ENCODE assay signal across 12 mouse cellular contexts in the genomic region with DNA sequence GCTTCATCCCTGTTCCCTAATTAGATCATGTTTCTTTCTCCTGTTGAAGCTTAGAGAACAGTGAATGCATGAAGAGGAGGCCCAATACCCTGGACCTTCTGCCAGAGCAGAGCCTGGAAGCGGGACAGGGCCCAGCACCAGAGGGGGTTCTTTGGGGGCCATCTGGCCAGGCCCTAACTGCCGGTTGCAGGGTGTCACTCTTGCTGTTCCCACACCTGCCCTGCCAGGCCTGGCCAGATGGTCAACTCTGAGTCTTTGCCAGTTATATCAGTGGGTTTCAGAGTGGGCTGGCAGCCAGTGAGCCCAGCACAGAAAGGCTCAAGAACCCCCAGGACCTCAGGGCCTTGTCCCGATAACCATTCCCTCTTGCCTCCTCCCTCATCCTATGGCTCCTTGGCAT. TPM values are rescaled to one million over a fixed set of nuclear protein-coding genes. Genes with fewer than 3 reads are reported as not detected.
A peak's percentile ranks its signal among the peaks of the same experiment; 100 is the strongest.
DNase-seq lines count a peak whose midpoint lies in the region; ATAC-seq and TF ChIP-seq lines count a peak whose summit lies in the region.
"Had no signal": no experiment of that assay in that cellular context is flagged by ENCODE, and none has a peak within 500 bp of the region (broad histone marks: within the 10 kb centered on the region; RNA-seq: fewer than 3 reads in every experiment).

No protein-coding gene starts in this region.

- TF ChIP-seq CTCF in E14TG2a.4 (conservative IDR thresholded peaks at IDR 0.05; ENCODE audit: low read length) = no peak

- peak overlapping the region; percentile 37; the same call in 1 of the 2 replicates for H3K9ac ChIP-seq in forebrain, embryonic 13.5 days

- peak overlapping the region; percentile 88 for H3K4me2 ChIP-seq in forebrain, embryonic 13.5 days

- peaks cover 34% of the 10 kb centered on the region for H3K36me3 ChIP-seq in E14TG2a.4 (ENCODE audit: insufficient read depth, low read length)
- peaks cover 11% of the 10 kb centered on the region; the same call in 1 of the 2 replicates for H3K36me3 ChIP-seq in forebrain, embryonic 13.5 days (ENCODE audit: poor library complexity, severe bottlenecking)
- H3K36me3 ChIP-seq in midbrain, embryonic 10.5 days = peaks cover 45% of the 10 kb centered on the region

- peak overlapping the region; percentile 88; the same call in 1 of the 2 replicates for H3K4me3 ChIP-seq in E14TG2a.4 (replicated peaks; ENCODE audit: low read length)
- peak overlapping the region; percentile 89; the same call in 1 of the 2 replicates for H3K4me3 ChIP-seq in forebrain, embryonic 13.5 days
- H3K4me3 ChIP-seq in midbrain, embryonic 10.5 days = peak overlapping the region; percentile 94

- H3K27ac ChIP-seq in forebrain, embryonic 13.5 days = peak overlapping the region; percentile 59
- peak overlapping the region; percentile 63 for H3K27ac ChIP-seq in midbrain, embryonic 10.5 days (replicated peaks)

- no peaks in the 10 kb centered on the region for H3K9me3 ChIP-seq in E14TG2a.4 (ENCODE audit: low read length)
- H3K9me3 ChIP-seq in forebrain, embryonic 13.5 days (replicated peaks) = no peaks in the 10 kb centered on the region
- no peaks in the 10 kb centered on the region for H3K9me3 ChIP-seq in midbrain, embryonic 10.5 days (replicated peaks)

- DNase-seq in cerebellum, adult 11-12 months = peak; percentile 99
- no peak for DNase-seq in midbrain, embryonic 10.5 days (ENCODE audit: low spot score)
- DNase-seq in gastrocnemius, postnatal 14 days = no peak
- no peak for DNase-seq in Muller cell, postnatal 12 days (ENCODE audit: inconsistent ontology term)
- no peak for DNase-seq in embryo, embryonic 10 days (ENCODE audit: low spot score)
- DNase-seq: thymus, postnatal 25 days had no signal

- 61% methylated on average over 3 of the region's 3 CpGs for WGBS in forebrain, embryonic 13.5 days
- WGBS in midbrain, embryonic 10.5 days = 87% methylated on average over 3 of the region's 3 CpGs

- H3K4me1 ChIP-seq in E14TG2a.4 (replicated peaks; ENCODE audit: low read depth, low read length) = peaks cover 70% of the 10 kb centered on the region
- H3K4me1 ChIP-seq in forebrain, embryonic 13.5 days = peaks cover 47% of the 10 kb centered on the region
- peaks cover 48% of the 10 kb centered on the region for H3K4me1 ChIP-seq in midbrain, embryonic 10.5 days

- H3K27me3 ChIP-seq in E14TG2a.4 (ENCODE audit: insufficient read depth, low read length) = peaks cover 3% of the 10 kb centered on the region; the same call in 1 of the 2 replicates
- peaks cover 11% of the 10 kb centered on the region for H3K27me3 ChIP-seq in forebrain, embryonic 13.5 days
- H3K27me3 ChIP-seq in midbrain, embryonic 10.5 days (ENCODE audit: low read depth, poor library complexity, severe bottlenecking) = peaks cover 18% of the 10 kb centered on the region

- no peak for ATAC-seq in forebrain, embryonic 13.5 days
- no peak for ATAC-seq in erythroid progenitor cell, adult 5-6 weeks (replicated peaks; ENCODE audit: low FRiP score, poor library complexity, severe bottlenecking)

- intact Hi-C loops in gastrocnemius, postnatal 14 days (cut with DNase I; ENCODE audit: low total_unique reads) = no loop called here

RNA-seq across cellular contexts. Expression of gene Shf, which starts 2.9 kb away (rescaled TPM):
- 6.2 and 6.8 TPM in 2 replicates for polyA plus RNA-seq in forebrain, embryonic 13.5 days (2015; fragmentation: Nextera tagmentation; extraction: Ambion mirVana)
- polyA plus RNA-seq in midbrain, embryonic 10.5 days (2016; fragmentation: Nextera tagmentation; extraction: Ambion mirVana) = 5.8 and 7.9 TPM in 2 replicates
- 11.3 and 15.1 TPM in 2 replicates for total RNA-seq in erythroid progenitor cell, adult 5-6 weeks (2015; ENCODE audit: low replicate concordance)
- total RNA-seq in erythroid progenitor cell, adult 5-6 weeks (2017; ENCODE audit: low replicate concordance) = 9.0 and 22.3 TPM in 2 replicates
- 1 to 10 TPM; 5.1 to 6.0 TPM for total RNA-seq in gastrocnemius, postnatal 14 days (2021)

RNA-seq across cellular contexts. Expression of gene Duox1, which starts 50.6 kb away (rescaled TPM):
- polyA plus RNA-seq in forebrain, embryonic 13.5 days (2015; fragmentation: Nextera tagmentation; extraction: Ambion mirVana) = 0.04 TPM in 1 of 2 replicates, not detected in the other
- polyA plus RNA-seq in midbrain, embryonic 10.5 days (2016; fragmentation: Nextera tagmentation; extraction: Ambion mirVana) = 0.02 TPM in 2 replicates
- total RNA-seq in erythroid progenitor cell, adult 5-6 weeks (2015; ENCODE audit: low replicate concordance) = not detected in 2 replicates
- not detected in 2 replicates for total RNA-seq in erythroid progenitor cell, adult 5-6 weeks (2017; ENCODE audit: low replicate concordance)
- total RNA-seq in gastrocnemius, postnatal 14 days (2021) = under 1 TPM; 0.27 to 0.45 TPM
- total RNA-seq: hematopoietic stem cell, adult 5-6 weeks had no signal
- polyA plus RNA-seq: cortical plate, adult 2 months; liver, embryonic 16.5 days had no signal

RNA-seq across cellular contexts. Expression of gene Duoxa1, which starts 52.5 kb away (rescaled TPM):
- polyA plus RNA-seq in forebrain, embryonic 13.5 days (2015; fragmentation: Nextera tagmentation; extraction: Ambion mirVana) = not detected in 2 replicates
- not detected in 2 replicates for polyA plus RNA-seq in midbrain, embryonic 10.5 days (2016; fragmentation: Nextera tagmentation; extraction: Ambion mirVana)
- not detected in 2 replicates for total RNA-seq in erythroid progenitor cell, adult 5-6 weeks (2015; ENCODE audit: low replicate concordance)
- total RNA-seq in erythroid progenitor cell, adult 5-6 weeks (2017; ENCODE audit: low replicate concordance) = not detected in 2 replicates
- under 1 TPM; 0.42 to 0.53 TPM for total RNA-seq in gastrocnemius, postnatal 14 days (2021)
- total RNA-seq: hematopoietic stem cell, adult 5-6 weeks had no signal
- polyA plus RNA-seq: liver, embryonic 16.5 days had no signal
